Mouse (Mus musculus) liver, adult 2 months (tissue): ENCODE measurements around the gene Prss56. TPM values are rescaled to one million over a fixed set of nuclear protein-coding genes. Genes with fewer than 3 reads are reported as not detected.

Experiments
- DNase-seq: peaks from one replicate; pipeline ENCODE4 v3.0.0-alpha.2; 2011; ENCODE audit warnings: low read depth, low spot score; ENCODE audit errors: extremely low read depth
- H3K27ac ChIP-seq: fragments of 200-500 bp; replicated peaks from 2 replicates; pipeline ENCODE4 v1.5.1; 2012; ENCODE audit warnings: low read depth, mild to moderate bottlenecking, control low read depth, inconsistent platforms, low read length; ENCODE audit not compliant: insufficient read depth
- H3K27me3 ChIP-seq: fragments of 200-500 bp; 2 replicates; pipeline ENCODE4 v1.6.1; 2012; ENCODE audit warnings: mild to moderate bottlenecking, moderate library complexity, low read length, inconsistent platforms; ENCODE audit not compliant: control insufficient read depth, insufficient read depth
- H3K36me3 ChIP-seq: fragments of 200-500 bp; 2 replicates; pipeline ENCODE4 v1.6.1; 2012; ENCODE audit warnings: low read length, inconsistent platforms; ENCODE audit not compliant: control insufficient read depth, insufficient read depth
- H3K4me1 ChIP-seq: fragments of 200-500 bp; 2 replicates; pipeline ENCODE4 v1.6.1; 2011; ENCODE audit warnings: low read length; ENCODE audit not compliant: control insufficient read depth, insufficient read depth
- H3K4me3 ChIP-seq: fragments of 200-500 bp; 2 replicates; pipeline ENCODE4 v1.5.1; 2011; ENCODE audit warnings: low read depth, mild to moderate bottlenecking, control low read depth, low read length, moderate library complexity; ENCODE audit not compliant: insufficient read depth
- H3K79me2 ChIP-seq: fragments of 200-500 bp; 2 replicates; pipeline ENCODE4 v1.6.1; 2012; ENCODE audit warnings: inconsistent platforms, mild to moderate bottlenecking, low read length, moderate library complexity; ENCODE audit not compliant: control insufficient read depth, insufficient read depth
- H3K9ac ChIP-seq: fragments of 200-500 bp; 2 replicates; pipeline ENCODE4 v1.6.1; 2012; ENCODE audit warnings: low read depth, mild to moderate bottlenecking, control low read depth, inconsistent platforms, low read length
- CTCF ChIP-seq: fragments of 200-500 bp; IDR thresholded peaks from 2 replicates; pipeline ENCODE4 v1.5.1; 2011; ENCODE audit warnings: low read depth, low read length, control low read depth
- POLR2A ChIP-seq: fragments of 200-500 bp; IDR thresholded peaks from 2 replicates; pipeline ENCODE4 v1.6.1; 2011; ENCODE audit warnings: low read length, control low read depth; ENCODE audit not compliant: insufficient read depth; ENCODE audit errors: extremely low read depth
- WGBS: fragments of 180-500 bp; shearing (Covaris S2); methylation state at CpG from one replicate; pipeline ENCODE4 v1.1.7; 2018; 5-methylcytosine and 5-hydroxymethylcytosine counted together
- polyA plus RNA-seq: library from polyadenylated mRNA; depleted of rRNA; stranded (reverse); fragments of >200 nt; gene quantifications from 2 replicates; pipeline ENCODE4 v1.2.3, GENCODE M21; 2012
- total RNA-seq: library from RNA; depleted of rRNA; stranded (reverse); fragments of >200 nt; gene quantifications from 2 replicates; pipeline ENCODE4 v1.2.3, GENCODE M21; 2014

Gene Prss56
- total and polyA plus RNA-seq, 2 experiments, result not detected

DNA sequence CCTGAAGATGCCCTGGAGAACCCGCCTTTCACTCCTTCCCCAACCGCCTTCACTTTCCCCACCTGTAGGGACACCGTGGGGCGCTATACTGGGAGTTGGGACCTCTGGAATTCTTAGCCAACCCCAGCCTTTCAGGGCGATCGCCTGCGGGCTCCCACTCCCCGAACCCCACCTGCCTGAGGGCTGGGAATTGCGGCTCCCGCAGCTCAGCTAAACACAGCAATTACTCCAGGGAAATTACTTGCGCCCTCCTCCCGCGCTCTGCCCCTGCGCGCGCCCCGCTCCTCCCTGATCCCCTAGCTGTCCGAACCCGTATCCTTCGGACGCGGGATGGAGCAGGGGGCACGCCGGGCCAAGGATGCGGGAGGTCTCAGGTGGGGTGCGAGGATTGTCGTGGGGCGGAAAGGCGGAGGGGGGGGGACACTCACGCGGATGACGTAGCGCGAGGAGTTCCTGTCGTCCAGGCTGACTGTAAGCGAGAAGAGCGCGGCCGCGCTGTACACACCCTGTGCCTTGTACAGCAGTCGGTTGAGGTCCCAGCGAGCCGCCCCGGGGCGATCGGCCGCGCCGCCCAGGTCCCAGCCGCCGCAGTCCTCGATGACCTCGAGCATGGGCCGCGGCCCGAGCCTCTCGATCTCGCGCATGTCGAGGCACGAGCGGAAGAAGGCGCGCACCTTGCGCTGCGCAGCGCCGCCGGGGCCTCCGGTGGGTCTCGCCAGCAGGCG is 29.2 kb upstream of the Prss56 start:
- no peaks in the 10 kb centered on the region for H3K36me3 ChIP-seq
- no peak overlapping the region for H3K27ac ChIP-seq
- no peak overlapping the region for H3K9ac ChIP-seq
- no peak overlapping the region for H3K4me3 ChIP-seq
- no peaks in the 10 kb centered on the region for H3K79me2 ChIP-seq
- H3K27me3 ChIP-seq, result peaks cover 25% of the 10 kb centered on the region
- no peaks in the 10 kb centered on the region for H3K4me1 ChIP-seq
- TF ChIP-seq POLR2A (no peak), CTCF (no peak)
- no peak for DNase-seq
- WGBS, result 3% methylated on average over 72 of the region's 72 CpGs

DNA sequence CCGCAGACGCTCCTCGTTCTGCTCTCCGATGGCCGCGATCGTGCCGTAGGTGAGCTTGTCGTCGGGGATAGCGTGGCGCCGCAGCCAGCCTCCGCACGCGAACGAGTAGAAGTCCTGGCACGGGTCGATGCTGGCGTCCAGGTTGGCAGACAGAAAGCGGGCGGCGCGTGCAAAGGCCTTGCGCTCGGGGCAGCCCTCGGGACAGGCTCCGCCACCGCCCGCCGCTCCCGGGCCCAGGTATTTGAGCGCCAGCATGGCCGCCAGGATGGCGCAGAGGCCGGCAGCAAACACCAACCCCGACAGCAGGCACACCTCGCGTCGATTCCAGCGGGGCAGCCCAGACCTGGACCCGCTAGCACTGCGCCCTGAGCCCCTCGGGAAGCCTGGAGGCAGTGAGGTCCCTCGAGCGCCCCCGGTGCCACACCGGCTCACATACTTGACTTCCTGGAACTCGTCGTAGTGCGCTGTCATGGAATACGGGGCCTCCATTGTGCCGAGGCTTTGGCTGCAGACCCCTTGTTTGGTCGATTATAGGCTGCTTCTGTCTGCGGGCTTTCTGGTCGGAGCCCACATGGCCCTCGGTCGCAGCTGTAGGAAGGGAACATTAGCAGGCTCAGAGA is 28.5 kb upstream of the Prss56 start:
- TF ChIP-seq POLR2A (no peak), CTCF (no peak)
- Histone ChIP-seq H3K9ac (no peak overlapping the region), H3K4me1 (no peaks in the 10 kb centered on the region), H3K36me3 (no peaks in the 10 kb centered on the region), H3K79me2 (no peaks in the 10 kb centered on the region), H3K4me3 (no peak overlapping the region), H3K27me3 (peaks cover 22% of the 10 kb centered on the region), H3K27ac (no peak overlapping the region)
- no peak for DNase-seq
- WGBS, result 3% methylated on average over 58 of the region's 58 CpGs

DNA sequence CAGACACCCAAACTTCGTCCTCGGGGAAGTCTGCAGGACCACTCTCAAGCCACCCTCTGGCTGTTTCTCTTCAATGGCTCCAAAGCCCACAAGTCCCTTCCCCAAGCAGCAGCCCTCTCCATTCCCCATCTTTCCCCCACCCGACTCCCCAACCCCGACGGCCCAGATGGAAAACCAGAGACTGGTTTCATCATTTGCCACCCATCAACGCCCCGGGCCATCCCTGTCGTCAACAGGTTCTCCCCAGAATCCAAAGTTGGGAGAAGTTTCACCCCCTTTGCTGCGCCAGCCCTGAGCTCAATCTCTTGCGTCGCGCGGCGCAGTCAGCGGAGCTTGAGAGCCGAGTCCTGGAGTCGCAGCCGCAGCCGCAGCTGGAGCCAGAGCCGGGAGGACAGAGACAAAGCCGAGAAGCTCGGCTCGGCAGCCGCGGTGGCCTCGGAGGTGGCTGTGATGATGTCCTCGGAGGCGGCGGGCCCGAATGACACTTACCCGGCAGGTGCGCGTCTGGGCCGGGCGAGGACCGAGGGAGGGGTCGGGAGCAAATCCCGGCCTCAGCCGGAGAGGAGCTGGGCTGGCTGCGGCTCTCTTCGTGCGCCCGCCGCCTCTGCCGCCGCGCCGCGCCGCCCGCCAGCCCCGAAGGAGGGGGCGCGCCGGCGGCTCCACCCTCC is 27.4 kb upstream of the Prss56 start:
- Histone ChIP-seq H3K36me3 (no peaks in the 10 kb centered on the region), H3K9ac (no peak overlapping the region), H3K4me3 (no peak overlapping the region), H3K79me2 (no peaks in the 10 kb centered on the region), H3K27ac (no peak overlapping the region), H3K4me1 (no peaks in the 10 kb centered on the region), H3K27me3 (peaks cover 22% of the 10 kb centered on the region)
- WGBS, result 3% methylated on average over 44 of the region's 56 CpGs
- no peak for DNase-seq
- TF ChIP-seq POLR2A (no peak), CTCF (no peak)

DNA sequence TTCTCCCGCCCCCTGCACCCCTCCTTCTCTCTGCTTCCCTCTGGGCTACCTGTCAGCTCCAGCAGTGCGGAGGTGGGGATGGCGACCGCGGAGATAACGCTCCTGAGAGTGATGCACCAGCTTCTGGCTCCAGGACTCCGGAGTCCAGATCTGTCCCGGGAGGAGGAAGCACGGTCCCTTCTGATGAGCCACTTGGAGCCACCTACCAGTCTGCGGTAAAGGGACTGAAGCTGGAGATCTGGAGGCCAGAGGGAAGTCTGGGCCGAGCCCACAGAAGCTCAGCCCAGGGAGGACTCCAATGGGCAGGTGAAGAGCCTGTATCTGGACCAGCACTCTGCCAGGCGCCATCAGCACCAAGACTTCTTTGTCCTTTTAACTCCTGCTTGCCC is 26.9 kb upstream of the Prss56 start, which contains the start of gene Ecel1:
Ecel1 (minus strand) TSS at position 323 of the 389 bp plus-strand sequence.
- H3K9ac ChIP-seq, result no peak within 1 kb of the TSS

DNA sequence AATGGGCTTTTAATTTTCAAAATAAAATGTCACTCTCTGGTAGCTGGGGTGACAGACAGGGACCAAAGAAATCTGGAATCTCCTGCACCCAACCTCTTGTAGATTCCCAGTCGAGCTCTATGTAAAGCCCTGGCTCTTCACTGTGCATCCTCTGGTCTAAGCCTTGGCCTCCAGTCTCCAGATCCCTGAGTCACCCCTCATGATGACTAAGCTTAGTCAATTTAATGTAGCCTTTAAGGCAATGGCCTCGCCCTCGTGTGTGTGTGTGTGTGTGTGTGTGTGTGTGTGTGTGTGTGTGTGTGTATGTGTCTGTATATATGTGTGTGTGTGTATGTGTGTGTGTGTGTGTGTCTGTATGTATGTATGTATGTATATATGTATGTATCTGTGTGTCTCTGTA is 23.7 kb upstream of the Prss56 start:
- H3K27ac ChIP-seq, result no peak overlapping the region
- H3K4me3 ChIP-seq, result no peak overlapping the region
- H3K79me2 ChIP-seq, result no peaks in the 10 kb centered on the region
- peaks cover 17% of the 10 kb centered on the region for H3K27me3 ChIP-seq
- TF ChIP-seq CTCF (no peak), POLR2A (no peak)
- H3K9ac ChIP-seq, result no peak overlapping the region
- 70% methylated on average over 3 of the region's 3 CpGs for WGBS
- no peaks in the 10 kb centered on the region for H3K4me1 ChIP-seq
- no peak for DNase-seq
- no peaks in the 10 kb centered on the region for H3K36me3 ChIP-seq

More for the DNA sequence above, 26.9 kb upstream of the Prss56 start, which contains the start of gene Ecel1:
- Histone ChIP-seq H3K36me3 (no peaks in the 10 kb centered on the region), H3K4me1 (no peaks in the 10 kb centered on the region), H3K27me3 (peaks cover 22% of the 10 kb centered on the region), H3K79me2 (no peaks in the 10 kb centered on the region), H3K4me3 (no peak within 1 kb of the TSS), H3K27ac (no peak within 1 kb of the TSS)
- whole genome bisulfite sequencing, result 5% methylated on average over 11 of the region's 12 CpGs
- TF ChIP-seq CTCF (no peak), POLR2A (no peak)
- DNase-seq, result no peak
